Mouse (Mus musculus) kidney, postnatal 0 days (tissue): ENCODE results near the gene Sars2. TPM values are rescaled to one million over a fixed set of nuclear protein-coding genes. Genes with fewer than 3 reads are reported as not detected.

Experiments
- ATAC-seq: fragments of 200-750 bp; cut with Nextera tagmentation; replicated peaks from 2 replicates; pipeline ENCODE4 v1.8.0; 2017; ENCODE audit warnings: low read depth, moderate number of reproducible peaks, moderate TSS enrichment, moderate library complexity; ENCODE audit not compliant: low FRiP score
- DNase-seq: peaks from one replicate; pipeline ENCODE4 v3.0.0-alpha.2; 2016; ENCODE audit warnings: low spot score
- H3K27ac ChIP-seq: fragments of 300-500 bp; sonication (generic); 2 replicates; pipeline ENCODE4 v1.5.1; 2014; ENCODE audit warnings: mild to moderate bottlenecking
- H3K27me3 ChIP-seq: fragments of 300-500 bp; sonication (generic); 2 replicates; pipeline ENCODE4 v1.6.1; 2014; ENCODE audit warnings: low read length, mixed read lengths; ENCODE audit not compliant: insufficient read depth
- H3K36me3 ChIP-seq: fragments of 300-500 bp; sonication (generic); 2 replicates; pipeline ENCODE4 v1.6.1; 2014; ENCODE audit warnings: low read length, mixed read lengths; ENCODE audit not compliant: insufficient read depth
- H3K4me1 ChIP-seq: fragments of 300-500 bp; sonication (generic); replicated peaks from 2 replicates; pipeline ENCODE4 v1.6.1; 2014; ENCODE audit warnings: antibody characterized with exemption, low read length, mixed read lengths; ENCODE audit not compliant: insufficient read depth
- H3K4me2 ChIP-seq: fragments of 300-500 bp; sonication (generic); 2 replicates; pipeline ENCODE4 v1.6.1; 2014; ENCODE audit warnings: mild to moderate bottlenecking, low read length, moderate library complexity, mixed read lengths
- H3K4me3 ChIP-seq: fragments of 300-500 bp; sonication (generic); replicated peaks from 2 replicates; pipeline ENCODE4 v1.5.1; 2014; ENCODE audit warnings: low read depth, low read length
- H3K9ac ChIP-seq: fragments of 300-500 bp; sonication (generic); 2 replicates; pipeline ENCODE4 v1.6.1; 2014; ENCODE audit warnings: low read depth, low read length
- H3K9me3 ChIP-seq: fragments of 300-500 bp; sonication (generic); replicated peaks from 2 replicates; pipeline ENCODE4 v1.6.1; 2016; ENCODE audit warnings: low read length, inconsistent platforms, mixed read lengths
- CTCF ChIP-seq: IDR thresholded peaks from 2 replicates; pipeline ENCODE4 v1.5.1; 2016; ENCODE audit warnings: antibody characterized with exemption, low read depth, mild to moderate bottlenecking, moderate library complexity
- WGBS: fragments of 180-500 bp; shearing (Covaris S2); extraction: QIAGEN DNeasy Blood & Tissue Kit; methylation state at CpG from one replicate; pipeline ENCODE4 v1.1.7; 2014; 5-methylcytosine and 5-hydroxymethylcytosine counted together
- polyA plus RNA-seq: library from polyadenylated mRNA; unstranded; fragments of >200 nt; fragmentation: Nextera tagmentation; extraction: Ambion mirVana; gene quantifications from 2 replicates; pipeline ENCODE4 v1.2.1, GENCODE M21; 2015

Gene Sars2
- polyA plus RNA-seq, 1 experiment from 2014 or later = 20.2 TPM

DNA sequence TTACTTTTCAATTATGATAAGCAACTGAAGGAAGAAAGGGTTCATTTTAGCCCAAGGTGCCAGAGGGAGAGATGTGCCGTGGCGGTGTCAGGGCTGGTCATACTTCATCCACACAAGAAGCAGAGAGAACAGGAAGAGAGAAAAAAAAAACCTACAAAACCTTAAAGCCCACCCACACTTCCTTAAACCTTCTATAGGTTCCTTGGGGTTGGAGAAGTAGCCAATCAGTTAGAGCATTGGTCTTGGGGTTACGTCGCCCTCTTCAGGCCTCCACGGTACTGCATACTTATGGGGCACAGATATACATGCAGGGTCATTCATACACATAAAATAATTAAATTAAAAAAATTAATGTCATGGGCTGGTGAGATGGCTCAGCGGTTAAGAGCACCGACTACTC, 19.7 kb upstream of the Sars2 start:
- Histone ChIP-seq H3K27ac (no peak overlapping the region), H3K36me3 (no peaks in the 10 kb centered on the region), H3K4me1 (no peaks in the 10 kb centered on the region), H3K4me3 (no peak overlapping the region), H3K4me2 (no peak overlapping the region), H3K9ac (no peak overlapping the region), H3K27me3 (no peaks in the 10 kb centered on the region), H3K9me3 (no peaks in the 10 kb centered on the region)
- 93% methylated on average over 7 of the region's 7 CpGs for WGBS
- TF ChIP-seq CTCF = peak; percentile 47
- DNase-seq = no peak
- ATAC-seq = no peak

- Histone ChIP-seq H3K36me3 (no peaks in the 10 kb centered on the region), H3K27me3 (no peaks in the 10 kb centered on the region), H3K9me3 (no peaks in the 10 kb centered on the region), H3K4me2 (no peak overlapping the region), H3K4me1 (no peaks in the 10 kb centered on the region), H3K9ac (no peak overlapping the region), H3K4me3 (no peak overlapping the region), H3K27ac (no peak overlapping the region)
- DNase-seq (no peak), ATAC-seq (no peak)
- TF ChIP-seq CTCF = no peak
- 96% methylated on average over 2 of the region's 2 CpGs for WGBS
Measured at GRCm38 (mm10) chr7:28724613-28725012, 17.2 kb upstream of the Sars2 start.

DNA sequence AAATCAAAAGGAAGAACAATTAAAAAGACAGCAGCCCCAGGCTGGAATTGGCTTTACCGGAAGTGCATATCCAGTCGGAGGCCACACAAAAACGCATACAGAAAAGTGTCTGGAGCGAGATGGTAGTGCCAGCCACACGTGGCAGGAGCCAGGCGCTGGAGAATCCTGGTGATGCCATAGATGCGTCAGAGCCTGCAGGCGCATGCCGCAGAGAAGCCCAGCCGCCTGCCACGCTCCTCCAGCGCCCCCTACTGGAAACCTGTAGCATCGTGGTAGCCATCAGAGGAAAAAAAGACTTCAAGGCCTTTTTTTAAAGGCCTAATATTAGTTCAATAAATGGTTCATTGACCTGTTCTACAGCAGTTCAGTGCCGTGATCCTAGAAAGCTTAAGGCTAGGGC, 15.2 kb upstream of the Sars2 start:
- Histone ChIP-seq H3K9ac (no peak overlapping the region), H3K4me2 (no peak overlapping the region), H3K36me3 (no peaks in the 10 kb centered on the region), H3K9me3 (no peaks in the 10 kb centered on the region), H3K27me3 (no peaks in the 10 kb centered on the region), H3K4me3 (no peak overlapping the region), H3K4me1 (no peaks in the 10 kb centered on the region), H3K27ac (no peak overlapping the region)
- DNase-seq (peak; percentile 80), ATAC-seq (0 out of 2 replicates have a peak, but pooled peaks have one; percentile 59)
- WGBS = 6% methylated on average over 14 of the region's 14 CpGs
- peak; percentile 86 for TF ChIP-seq CTCF

- peak; percentile 33 for DNase-seq
Measured at GRCm38 (mm10) chr7:28727649-28728340, 14.0 kb upstream of the Sars2 start.

GRCm38 (mm10) chr7:28732341-28733142, 9.2 kb upstream of the Sars2 start:
- no peak for TF ChIP-seq CTCF
- Histone ChIP-seq H3K4me2 (peak overlapping the region; percentile 66), H3K4me1 (0 out of 2 replicates have a peak, but pooled peaks cover 3% of the 10 kb centered on the region), H3K9ac (0 out of 2 replicates have a peak overlapping the region, but pooled peaks have one; percentile 35), H3K27me3 (no peaks in the 10 kb centered on the region), H3K4me3 (peak overlapping the region; percentile 32), H3K27ac (0 out of 2 replicates have a peak overlapping the region, but pooled peaks have one; percentile 34), H3K36me3 (0 out of 2 replicates have a peak, but pooled peaks cover 4% of the 10 kb centered on the region), H3K9me3 (no peaks in the 10 kb centered on the region)
- DNase-seq (peak; percentile 77), ATAC-seq (peak; percentile 87)
- 4% methylated on average over 57 of the region's 58 CpGs for WGBS

More at GRCm38 (mm10) chr7:28727649-28728340, 14.0 kb upstream of the Sars2 start:
- ATAC-seq = 0 out of 2 replicates have a peak, but pooled peaks have one; percentile 22
- TF ChIP-seq CTCF = peak; percentile 52
- Histone ChIP-seq H3K27me3 (no peaks in the 10 kb centered on the region), H3K4me2 (no peak overlapping the region), H3K27ac (no peak overlapping the region), H3K9ac (no peak overlapping the region), H3K4me1 (0 out of 2 replicates have a peak, but pooled peaks cover under 1% of the 10 kb centered on the region), H3K9me3 (no peaks in the 10 kb centered on the region), H3K36me3 (no peaks in the 10 kb centered on the region), H3K4me3 (no peak overlapping the region)
- WGBS = 44% methylated on average over 10 of the region's 10 CpGs

GRCm38 (mm10) chr7:28733211-28733610, 8.6 kb upstream of the Sars2 start:
- Histone ChIP-seq H3K27ac (0 out of 2 replicates have a peak overlapping the region, but pooled peaks have one; percentile 34), H3K4me2 (peak overlapping the region; percentile 66), H3K36me3 (peaks cover 6% of the 10 kb centered on the region; the same call in 1 of the 2 replicates), H3K4me3 (peak overlapping the region; percentile 32), H3K27me3 (no peaks in the 10 kb centered on the region), H3K9me3 (no peaks in the 10 kb centered on the region), H3K9ac (no peak overlapping the region), H3K4me1 (0 out of 2 replicates have a peak, but pooled peaks cover 3% of the 10 kb centered on the region)
- no peak; the same call in 1 of the 2 replicates for ATAC-seq
- WGBS = 13% methylated on average over 11 of the region's 11 CpGs
- no peak for DNase-seq
- no peak for TF ChIP-seq CTCF
